Comparison of ENCODE assay signal across 24 mouse cellular contexts in the genomic region with DNA sequence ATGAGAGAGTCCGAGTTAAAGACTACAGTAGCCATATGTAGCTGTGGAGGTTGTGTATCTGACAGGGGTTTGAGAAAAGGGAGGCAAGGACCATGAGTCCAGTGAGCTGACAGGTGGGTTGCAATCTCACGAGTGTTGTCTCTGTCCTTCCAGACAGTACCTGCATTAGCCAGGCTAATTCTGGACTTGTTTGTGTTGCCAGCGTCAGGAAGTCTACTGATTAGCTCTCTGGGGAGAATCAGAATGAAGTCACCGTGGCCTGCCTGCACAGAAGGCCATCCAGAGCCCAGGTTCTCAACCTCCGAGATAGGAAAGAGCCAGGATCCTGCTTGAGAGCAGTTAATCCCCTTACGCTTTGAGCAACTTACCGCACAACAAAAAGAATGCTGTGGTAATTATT. TPM values are rescaled to one million over a fixed set of nuclear protein-coding genes. Genes with fewer than 3 reads are reported as not detected.
A peak's percentile ranks its signal among the peaks of the same experiment; 100 is the strongest.
DNase-seq lines count a peak whose midpoint lies in the region; ATAC-seq and TF ChIP-seq lines count a peak whose summit lies in the region.
"Had no signal": no experiment of that assay in that cellular context is flagged by ENCODE, and none has a peak within 500 bp of the region (broad histone marks: within the 10 kb centered on the region; RNA-seq: fewer than 3 reads in every experiment).

No protein-coding gene starts in this region.

- no peaks in the 10 kb centered on the region for H3K27me3 ChIP-seq in cerebellum, adult 2 months (ENCODE audit: control insufficient read depth, insufficient read depth, low read length)
- H3K27me3 ChIP-seq: CH12.LX, Patski had no signal

- TF ChIP-seq CTCF in cerebellum, adult 2 months (IDR thresholded peaks at IDR 0.05; ENCODE audit: borderline replicate concordance, insufficient read depth, low read depth, low read length), result no peak

- 22% methylated on average over 7 of the region's 7 CpGs for WGBS in cerebellum, adult 2 months

- no peak for DNase-seq in cerebellum, adult 8-10 months
- DNase-seq in cerebellum, adult 2 months, result peak; percentile 46 to 63
- DNase-seq in cerebellum, postnatal 10 days, result no peak
- DNase-seq in heart, adult 11 months, result peak; percentile 79
- DNase-seq in heart, postnatal 10 days, result no peak
- DNase-seq in brain, adult 2 months (ENCODE audit: low read depth, low spot score), result peak; percentile 68
- DNase-seq in kidney, postnatal 36 days, result no peak
- DNase-seq: adrenal gland, adult 2 months; adrenal gland, adult 8-10 months; adrenal gland, postnatal 10 days; adrenal gland, postnatal 14 days; adrenal gland, postnatal 25 days; adrenal gland, postnatal 36 days; B cell, adult 2 months; cerebellum, adult 11 months; cerebellum, adult 11-12 months; cerebellum, adult 9-10 months had no signal

- no peak overlapping the region for H3K4me3 ChIP-seq in cerebellum, adult 2 months (replicated peaks; ENCODE audit: insufficient read depth, low read depth, low read length)

- H3K4me1 ChIP-seq in cerebellum, adult 2 months (ENCODE audit: control insufficient read depth, insufficient read depth, low read length), result peaks cover 18% of the 10 kb centered on the region

- no peak for TF ChIP-seq POLR2A in cerebellum, adult 2 months (IDR thresholded peaks at IDR 0.05; ENCODE audit: borderline replicate concordance, insufficient read depth, low read length)

- intact Hi-C loops in heart, postnatal 10 days (cut with DNase I), result no loop called here

- ATAC-seq in cerebellum, adult (ENCODE audit: insufficient number of reproducible peaks, low FRiP score, low TSS enrichment), result peak; percentile 72; the same call in 1 of the 2 replicates
- ATAC-seq: activated CD4-positive, CD25-positive, alpha-beta regulatory T cell, adult 4 months; CD4-positive, CD25-positive, alpha-beta regulatory T cell, adult 4 months had no signal

- H3K27ac ChIP-seq in cerebellum, adult 2 months (ENCODE audit: insufficient read depth, low read length), result 0 out of 2 replicates have a peak overlapping the region, but pooled peaks have one; percentile 4

RNA-seq across cellular contexts. Expression of gene Slc4a4, which starts 18.2 kb away (rescaled TPM):
- 114 and 118 TPM in 2 replicates for polyA plus RNA-seq in cerebellum, adult 2 months (2012; rRNA removed)
- total RNA-seq in heart, postnatal 10 days (2021), result 10 to 100 TPM; 34.1 to 44.1 TPM
- total RNA-seq: CH12.LX, MEL had no signal
- polyA plus RNA-seq: CD4-positive, CD25-positive, alpha-beta regulatory T cell, adult 4 months; G1E had no signal

Comparison
In these comparisons a context has a peak if more than half of its experiments do, and no peak if none do; other contexts are left out.
1. DNase-seq: peak in cerebellum, adult 2 months (2 of 2), heart, adult 11 months (single experiment) and brain, adult 2 months (single experiment); none in cerebellum, adult 8-10 months (single experiment), cerebellum, postnatal 10 days (0 of 2), heart, postnatal 10 days (0 of 2) and kidney, postnatal 36 days (0 of 2).